Mouse (Mus musculus) cerebellum, adult 2 months (tissue): Measurements from ENCODE around the gene Skor1. TPM values are rescaled to one million over a fixed set of nuclear protein-coding genes. Genes with fewer than 3 reads are reported as not detected.

Source experiments
- DNase-seq, 2 experiments: peaks; one replicate each; pipeline ENCODE4 v3.0.0; 2021
- H3K27ac ChIP-seq: fragments of 200-500 bp; 2 replicates; pipeline ENCODE4 v1.5.1; 2012; ENCODE audit warnings: low read length, control low read depth, inconsistent platforms; ENCODE audit not compliant: insufficient read depth
- H3K27me3 ChIP-seq: fragments of 200-500 bp; 2 replicates; pipeline ENCODE4 v1.6.1; 2012; ENCODE audit warnings: inconsistent platforms, mild to moderate bottlenecking, low read length, moderate library complexity; ENCODE audit not compliant: control insufficient read depth, insufficient read depth
- H3K4me1 ChIP-seq: fragments of 200-500 bp; 2 replicates; pipeline ENCODE4 v1.6.1; 2011; ENCODE audit warnings: low read length; ENCODE audit not compliant: control insufficient read depth, insufficient read depth
- H3K4me3 ChIP-seq: fragments of 200-500 bp; replicated peaks from 2 replicates; pipeline ENCODE3; 2011; ENCODE audit warnings: mild to moderate bottlenecking, low read depth, low read length, control low read depth; ENCODE audit not compliant: insufficient read depth
- CTCF ChIP-seq: fragments of 200-500 bp; IDR thresholded peaks from 2 replicates; pipeline ENCODE4 v1.5.1; 2011; ENCODE audit warnings: low read depth, mild to moderate bottlenecking, control low read depth, low read length, moderate library complexity, borderline replicate concordance; ENCODE audit not compliant: insufficient read depth
- POLR2A ChIP-seq: fragments of 200-500 bp; IDR thresholded peaks from 2 replicates; pipeline ENCODE4 v1.6.1; 2011; ENCODE audit warnings: low read length, control low read depth, borderline replicate concordance; ENCODE audit not compliant: insufficient read depth
- WGBS: fragments of 180-500 bp; shearing (Covaris S2); methylation state at CpG from one replicate; pipeline ENCODE4 v1.1.7; 2018; 5-methylcytosine and 5-hydroxymethylcytosine counted together
- polyA plus RNA-seq: library from polyadenylated mRNA; depleted of rRNA; stranded (reverse); fragments of >200 nt; gene quantifications from 2 replicates; pipeline ENCODE4 v1.2.3, GENCODE M21; 2012

Gene Skor1
- polyA plus RNA-seq, 1 experiment = 7.1 TPM

GRCm38 (mm10) chr9:63100660-63101059, 48.1 kb downstream of the Skor1 start:
- WGBS = 79% methylated on average over 5 of the region's 5 CpGs
- no peaks in the 10 kb centered on the region for H3K27me3 ChIP-seq
- H3K4me1 ChIP-seq = no peaks in the 10 kb centered on the region
- no peak overlapping the region for H3K27ac ChIP-seq
- TF ChIP-seq POLR2A (no peak), CTCF (no peak)
- no peak overlapping the region for H3K4me3 ChIP-seq
- DNase-seq = no peak

GRCm38 (mm10) chr9:63099876-63100275, 48.9 kb downstream of the Skor1 start:
- Histone ChIP-seq H3K4me1 (no peaks in the 10 kb centered on the region), H3K27ac (no peak overlapping the region), H3K4me3 (no peak overlapping the region), H3K27me3 (no peaks in the 10 kb centered on the region)
- TF ChIP-seq POLR2A (no peak), CTCF (no peak)
- DNase-seq = no peak

GRCm38 (mm10) chr9:63099344-63099743, 49.4 kb downstream of the Skor1 start:
- TF ChIP-seq POLR2A (no peak), CTCF (no peak)
- no peaks in the 10 kb centered on the region for H3K4me1 ChIP-seq
- H3K27me3 ChIP-seq = no peaks in the 10 kb centered on the region
- 93% methylated on average over 4 of the region's 4 CpGs for WGBS
- H3K4me3 ChIP-seq = no peak overlapping the region
- no peak for DNase-seq
- no peak overlapping the region for H3K27ac ChIP-seq

- Histone ChIP-seq H3K27ac (no peak overlapping the region), H3K4me3 (no peak overlapping the region), H3K4me1 (no peaks in the 10 kb centered on the region), H3K27me3 (no peaks in the 10 kb centered on the region)
- 73% methylated on average over 4 of the region's 4 CpGs for WGBS
- DNase-seq = no peak
- TF ChIP-seq POLR2A = no peak
- no peak for TF ChIP-seq CTCF
These were observed 49.9 kb downstream of the Skor1 start for GRCm38 (mm10) chr9:63098887-63099286.

- DNase-seq = no peak
- no peaks in the 10 kb centered on the region for H3K4me1 ChIP-seq
These were observed 51.6 kb downstream of the Skor1 start for GRCm38 (mm10) chr9:63097204-63097603.

GRCm38 (mm10) chr9:63094030-63094429, 54.7 kb downstream of the Skor1 start:
- Histone ChIP-seq H3K27me3 (no peaks in the 10 kb centered on the region), H3K27ac (no peak overlapping the region), H3K4me1 (no peaks in the 10 kb centered on the region), H3K4me3 (no peak overlapping the region)
- no peak for DNase-seq
- TF ChIP-seq CTCF (no peak), POLR2A (no peak)
- WGBS = 100% methylated on average over 1 of the region's 1 CpGs

More at GRCm38 (mm10) chr9:63097204-63097603, 51.6 kb downstream of the Skor1 start:
- H3K4me3 ChIP-seq = no peak overlapping the region
- 93% methylated on average over 1 of the region's 1 CpGs for WGBS
- no peak for TF ChIP-seq CTCF
- TF ChIP-seq POLR2A = no peak
- no peaks in the 10 kb centered on the region for H3K27me3 ChIP-seq
- no peak overlapping the region for H3K27ac ChIP-seq

- DNase-seq = no peak
- 37% methylated on average over 6 of the region's 6 CpGs for WGBS
- H3K27ac ChIP-seq = no peak overlapping the region; the same call in 1 of the 2 replicates
These were observed 56.2 kb downstream of the Skor1 start for GRCm38 (mm10) chr9:63092567-63092966.

GRCm38 (mm10) chr9:63091971-63092528, 56.7 kb downstream of the Skor1 start:
- no peaks in the 10 kb centered on the region for H3K27me3 ChIP-seq
- H3K4me3 ChIP-seq = peak overlapping the region; percentile 62
- DNase-seq = peak; percentile 49 to 61
- no peaks in the 10 kb centered on the region for H3K4me1 ChIP-seq
- TF ChIP-seq CTCF (no peak), POLR2A (no peak)
- H3K27ac ChIP-seq = no peak overlapping the region; the same call in 1 of the 2 replicates
- 9% methylated on average over 13 of the region's 13 CpGs for WGBS

More at GRCm38 (mm10) chr9:63092567-63092966, 56.2 kb downstream of the Skor1 start:
- H3K27me3 ChIP-seq = no peaks in the 10 kb centered on the region
- no peak overlapping the region for H3K4me3 ChIP-seq
- TF ChIP-seq POLR2A = no peak
- no peak for TF ChIP-seq CTCF
- H3K4me1 ChIP-seq = no peaks in the 10 kb centered on the region

GRCm38 (mm10) chr9:63091101-63091921, 57.5 kb downstream of the Skor1 start:
- DNase-seq = peak; percentile 14 to 36
- Histone ChIP-seq H3K4me1 (no peaks in the 10 kb centered on the region), H3K4me3 (peak overlapping the region; percentile 62), H3K27me3 (no peaks in the 10 kb centered on the region), H3K27ac (no peak overlapping the region; the same call in 1 of the 2 replicates)
- TF ChIP-seq CTCF (no peak), POLR2A (no peak)
- WGBS = 50% methylated on average over 23 of the region's 23 CpGs
